Mouse (Mus musculus) liver, embryonic 13.5 days (tissue): ENCODE data around the gene Gpr180. TPM values are rescaled to one million over a fixed set of nuclear protein-coding genes. Genes with fewer than 3 reads are reported as not detected.

ENCODE experiments used
- ATAC-seq: fragments of 200-750 bp; cut with Nextera tagmentation; 2 replicates; pipeline ENCODE4 v1.8.0; 2017; ENCODE audit warnings: low read depth, mild to moderate bottlenecking, moderate number of reproducible peaks, moderate library complexity
- DNase-seq: peaks from one replicate; pipeline ENCODE4 v3.0.0; 2022
- H3K27ac ChIP-seq: fragments of 300-500 bp; sonication (generic); 2 replicates; pipeline ENCODE4 v1.5.1; 2015; ENCODE audit warnings: moderate library complexity, mild to moderate bottlenecking, inconsistent platforms
- H3K27me3 ChIP-seq: fragments of 300-500 bp; sonication (generic); 2 replicates; pipeline ENCODE4 v1.6.1; 2015; ENCODE audit warnings: mild to moderate bottlenecking, inconsistent platforms
- H3K36me3 ChIP-seq: fragments of 300-500 bp; sonication (generic); 2 replicates; pipeline ENCODE4 v1.6.1; 2015; ENCODE audit warnings: mild to moderate bottlenecking, inconsistent platforms
- H3K4me1 ChIP-seq: fragments of 300-500 bp; sonication (generic); replicated peaks from 2 replicates; pipeline ENCODE4 v1.6.1; 2015; ENCODE audit warnings: inconsistent platforms
- H3K4me2 ChIP-seq: fragments of 300-500 bp; sonication (generic); 2 replicates; pipeline ENCODE4 v1.6.1; 2015; ENCODE audit warnings: inconsistent platforms, mild to moderate bottlenecking, moderate library complexity
- H3K4me3 ChIP-seq: fragments of 300-500 bp; sonication (generic); replicated peaks from 2 replicates; pipeline ENCODE4 v1.5.1; 2015; ENCODE audit warnings: mild to moderate bottlenecking, inconsistent platforms
- H3K9ac ChIP-seq: fragments of 300-500 bp; sonication (generic); 2 replicates; pipeline ENCODE4 v1.6.1; 2015; ENCODE audit warnings: mild to moderate bottlenecking, inconsistent platforms
- H3K9me3 ChIP-seq: fragments of 300-500 bp; sonication (generic); replicated peaks from 2 replicates; pipeline ENCODE4 v1.6.1; 2016; ENCODE audit warnings: inconsistent platforms
- WGBS: fragments of 180-500 bp; shearing (Covaris S2); methylation state at CpG from one replicate; pipeline ENCODE4 v1.1.7; 2015; ENCODE audit not compliant: insufficient replicate concordance; 5-methylcytosine and 5-hydroxymethylcytosine counted together
- polyA plus RNA-seq: library from polyadenylated mRNA; unstranded; fragments of >200 nt; fragmentation: Nextera tagmentation; extraction: Ambion mirVana; gene quantifications from 2 replicates; pipeline ENCODE4 v1.2.1, GENCODE M21; 2015

Gpr180 gene
- polyA plus RNA-seq, 1 experiment from 2014 or later: 13.8 TPM

- H3K9ac ChIP-seq: peak overlapping the region; percentile 31; the same call in 1 of the 2 replicates
- H3K4me2 ChIP-seq: peak overlapping the region; percentile 72
- ATAC-seq: peak; percentile 68
- H3K27ac ChIP-seq: peak overlapping the region; percentile 50
- no peaks in the 10 kb centered on the region for H3K27me3 ChIP-seq
- peak overlapping the region; percentile 63 for H3K4me3 ChIP-seq
- 8% methylated on average over 10 of the region's 10 CpGs for WGBS
- no peaks in the 10 kb centered on the region for H3K36me3 ChIP-seq
- peaks cover 15% of the 10 kb centered on the region for H3K4me1 ChIP-seq
- no peaks in the 10 kb centered on the region for H3K9me3 ChIP-seq
- DNase-seq: no peak
These were observed 43.8 kb downstream of the Gpr180 start for GRCm38 (mm10) chr14:118180711-118181177.

GRCm38 (mm10) chr14:118191442-118191841 lies 54.5 kb downstream of the Gpr180 start:
- no peak overlapping the region for H3K4me3 ChIP-seq
- DNase-seq: no peak
- H3K9me3 ChIP-seq: no peaks in the 10 kb centered on the region
- H3K27ac ChIP-seq: no peak overlapping the region
- ATAC-seq: no peak
- 78% methylated on average over 9 of the region's 9 CpGs for WGBS
- H3K27me3 ChIP-seq: 0 out of 2 replicates have a peak, but pooled peaks cover 3% of the 10 kb centered on the region
- H3K9ac ChIP-seq: no peak overlapping the region
- H3K4me1 ChIP-seq: peaks cover 13% of the 10 kb centered on the region
- H3K4me2 ChIP-seq: no peak overlapping the region
- H3K36me3 ChIP-seq: no peaks in the 10 kb centered on the region

- DNase-seq (no peak), ATAC-seq (0 out of 2 replicates have a peak, but pooled peaks have one; percentile 39)
- Histone ChIP-seq H3K27me3 (0 out of 2 replicates have a peak, but pooled peaks cover 3% of the 10 kb centered on the region), H3K4me1 (peaks cover 13% of the 10 kb centered on the region), H3K9ac (no peak overlapping the region), H3K27ac (no peak overlapping the region), H3K4me2 (no peak overlapping the region), H3K4me3 (no peak overlapping the region), H3K9me3 (no peaks in the 10 kb centered on the region), H3K36me3 (no peaks in the 10 kb centered on the region)
- WGBS: 41% methylated on average over 10 of the region's 10 CpGs
These were observed 56.2 kb downstream of the Gpr180 start for GRCm38 (mm10) chr14:118193001-118193628.

GRCm38 (mm10) chr14:118193663-118194062 lies 56.7 kb downstream of the Gpr180 start:
- H3K9ac ChIP-seq: no peak overlapping the region
- H3K9me3 ChIP-seq: no peaks in the 10 kb centered on the region
- peaks cover 13% of the 10 kb centered on the region for H3K4me1 ChIP-seq
- no peak for ATAC-seq
- peak overlapping the region; percentile 30; the same call in 1 of the 2 replicates for H3K4me2 ChIP-seq
- no peak overlapping the region for H3K4me3 ChIP-seq
- H3K27ac ChIP-seq: no peak overlapping the region
- no peak for DNase-seq
- H3K36me3 ChIP-seq: no peaks in the 10 kb centered on the region
- 0 out of 2 replicates have a peak, but pooled peaks cover 3% of the 10 kb centered on the region for H3K27me3 ChIP-seq
- WGBS: 43% methylated on average over 10 of the region's 10 CpGs

- 29% methylated on average over 13 of the region's 13 CpGs for WGBS
- no peaks in the 10 kb centered on the region for H3K9me3 ChIP-seq
- no peak overlapping the region for H3K4me3 ChIP-seq
- H3K27ac ChIP-seq: peak overlapping the region; percentile 2; the same call in 1 of the 2 replicates
- peak; percentile 38 for DNase-seq
- no peaks in the 10 kb centered on the region for H3K36me3 ChIP-seq
- 0 out of 2 replicates have a peak, but pooled peaks cover 3% of the 10 kb centered on the region for H3K27me3 ChIP-seq
- H3K4me2 ChIP-seq: peak overlapping the region; percentile 30
- no peak overlapping the region for H3K9ac ChIP-seq
- peak; percentile 71; the same call in 1 of the 2 replicates for ATAC-seq
- H3K4me1 ChIP-seq: peaks cover 13% of the 10 kb centered on the region
These were observed 57.4 kb downstream of the Gpr180 start for GRCm38 (mm10) chr14:118194219-118194914.

- 47% methylated on average over 12 of the region's 12 CpGs for WGBS
- Histone ChIP-seq H3K9ac (no peak overlapping the region), H3K9me3 (no peaks in the 10 kb centered on the region), H3K27ac (no peak overlapping the region), H3K36me3 (no peaks in the 10 kb centered on the region), H3K4me3 (no peak overlapping the region), H3K4me2 (no peak overlapping the region), H3K27me3 (0 out of 2 replicates have a peak, but pooled peaks cover 3% of the 10 kb centered on the region), H3K4me1 (peaks cover 13% of the 10 kb centered on the region)
- DNase-seq (no peak), ATAC-seq (no peak)
These were observed 60.1 kb downstream of the Gpr180 start for GRCm38 (mm10) chr14:118197063-118197462.

- no peak overlapping the region for H3K4me2 ChIP-seq
- no peaks in the 10 kb centered on the region for H3K9me3 ChIP-seq
- no peaks in the 10 kb centered on the region for H3K4me1 ChIP-seq
- 78% methylated on average over 3 of the region's 3 CpGs for WGBS
- ATAC-seq: no peak
- H3K27me3 ChIP-seq: no peaks in the 10 kb centered on the region
- no peak overlapping the region for H3K27ac ChIP-seq
- no peak overlapping the region for H3K4me3 ChIP-seq
- no peak overlapping the region for H3K9ac ChIP-seq
- no peak for DNase-seq
- H3K36me3 ChIP-seq: no peaks in the 10 kb centered on the region
These were observed 63.8 kb downstream of the Gpr180 start for GRCm38 (mm10) chr14:118200731-118201130.

- Histone ChIP-seq H3K27me3 (no peaks in the 10 kb centered on the region), H3K4me2 (no peak overlapping the region), H3K9me3 (no peaks in the 10 kb centered on the region), H3K4me1 (no peaks in the 10 kb centered on the region), H3K4me3 (no peak overlapping the region), H3K36me3 (no peaks in the 10 kb centered on the region), H3K9ac (no peak overlapping the region), H3K27ac (no peak overlapping the region)
- no peak for DNase-seq
- 64% methylated on average over 5 of the region's 5 CpGs for WGBS
- ATAC-seq: no peak
These were observed 65.0 kb downstream of the Gpr180 start for GRCm38 (mm10) chr14:118202006-118202405.

DNA sequence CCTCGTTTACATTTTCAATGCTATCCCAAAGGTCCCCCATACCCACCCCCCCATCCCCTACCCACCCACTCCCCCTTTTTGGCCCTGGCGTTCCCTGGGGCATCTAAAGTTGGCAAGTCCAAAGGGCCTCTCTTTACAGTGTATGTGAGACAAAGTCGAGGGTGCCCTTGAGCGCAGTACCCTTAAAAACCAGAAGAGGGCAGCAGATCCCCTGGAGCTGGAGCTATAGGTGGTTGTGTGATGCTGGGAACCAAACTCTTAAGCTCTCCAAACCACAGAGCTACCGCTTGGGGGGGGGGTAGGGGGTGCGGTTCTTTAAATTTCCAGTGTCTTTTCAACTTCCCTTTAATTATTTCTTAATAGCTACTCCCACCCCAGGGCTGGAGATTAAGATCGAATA lies 66.1 kb downstream of the Gpr180 start:
- WGBS: 59% methylated on average over 7 of the region's 7 CpGs
- no peaks in the 10 kb centered on the region for H3K36me3 ChIP-seq
- H3K4me2 ChIP-seq: no peak overlapping the region
- no peaks in the 10 kb centered on the region for H3K27me3 ChIP-seq
- H3K4me1 ChIP-seq: no peaks in the 10 kb centered on the region
- H3K27ac ChIP-seq: no peak overlapping the region
- H3K9ac ChIP-seq: no peak overlapping the region
- ATAC-seq (no peak), DNase-seq (no peak)
- H3K4me3 ChIP-seq: no peak overlapping the region
- no peaks in the 10 kb centered on the region for H3K9me3 ChIP-seq

DNA sequence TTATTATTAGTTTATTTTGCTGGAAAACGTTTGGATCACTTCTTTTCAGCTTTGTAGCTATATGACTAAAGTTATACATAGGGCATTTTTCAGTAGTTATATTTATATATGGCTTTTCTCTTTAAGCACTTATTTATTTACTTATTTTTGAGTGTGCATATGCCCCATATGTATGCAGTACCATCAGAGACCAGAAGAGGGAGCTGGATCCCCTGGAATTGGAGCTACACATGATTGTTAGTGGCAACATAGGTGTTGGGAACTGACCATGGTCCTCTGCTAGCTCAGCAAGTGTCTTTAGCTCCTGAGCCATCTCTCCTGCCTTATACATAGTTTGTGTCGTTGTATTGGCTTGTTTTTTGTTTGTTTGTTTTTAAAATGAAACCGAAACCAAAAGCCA lies 70.4 kb downstream of the Gpr180 start:
- WGBS: 65% methylated on average over 3 of the region's 3 CpGs
- Histone ChIP-seq H3K4me1 (no peaks in the 10 kb centered on the region), H3K9me3 (no peaks in the 10 kb centered on the region), H3K4me3 (no peak overlapping the region), H3K9ac (no peak overlapping the region), H3K27ac (no peak overlapping the region), H3K4me2 (no peak overlapping the region), H3K36me3 (no peaks in the 10 kb centered on the region), H3K27me3 (no peaks in the 10 kb centered on the region; the same call in 1 of the 2 replicates)
- no peak for ATAC-seq
- no peak for DNase-seq

GRCm38 (mm10) chr14:118209642-118210041 lies 72.7 kb downstream of the Gpr180 start:
- no peaks in the 10 kb centered on the region for H3K36me3 ChIP-seq
- H3K4me3 ChIP-seq: no peak overlapping the region
- 19% methylated on average over 5 of the region's 5 CpGs for WGBS
- no peaks in the 10 kb centered on the region for H3K4me1 ChIP-seq
- no peak overlapping the region for H3K4me2 ChIP-seq
- DNase-seq (no peak), ATAC-seq (no peak)
- H3K27ac ChIP-seq: no peak overlapping the region
- H3K9me3 ChIP-seq: no peaks in the 10 kb centered on the region
- no peak overlapping the region for H3K9ac ChIP-seq
- no peaks in the 10 kb centered on the region; the same call in 1 of the 2 replicates for H3K27me3 ChIP-seq
